Mouse (Mus musculus) kidney, adult 2 months (tissue): ENCODE data around the gene Osbp.

Source experiments
- CTCF ChIP-seq: fragments of 200-500 bp; conservative IDR thresholded peaks from 2 replicates; pipeline ENCODE4 v1.5.1; 2011; ENCODE audit warnings: low read depth, mild to moderate bottlenecking, control low read depth, low read length, moderate library complexity, mixed read lengths; ENCODE audit not compliant: insufficient read depth, insufficient read length
- POLR2A ChIP-seq: fragments of 200-500 bp; IDR thresholded peaks from one replicate; pipeline ENCODE4 v1.6.1; 2011; ENCODE audit warnings: low read depth, low read length, control low read depth

- TF ChIP-seq POLR2A = no peak
- no peak for TF ChIP-seq CTCF
Observed at GRCm38 (mm10) chr19:12037727-12038126, 72.0 kb downstream of the Osbp start.
